8 mouse cellular contexts compared by ENCODE assay signal in the genomic region with DNA sequence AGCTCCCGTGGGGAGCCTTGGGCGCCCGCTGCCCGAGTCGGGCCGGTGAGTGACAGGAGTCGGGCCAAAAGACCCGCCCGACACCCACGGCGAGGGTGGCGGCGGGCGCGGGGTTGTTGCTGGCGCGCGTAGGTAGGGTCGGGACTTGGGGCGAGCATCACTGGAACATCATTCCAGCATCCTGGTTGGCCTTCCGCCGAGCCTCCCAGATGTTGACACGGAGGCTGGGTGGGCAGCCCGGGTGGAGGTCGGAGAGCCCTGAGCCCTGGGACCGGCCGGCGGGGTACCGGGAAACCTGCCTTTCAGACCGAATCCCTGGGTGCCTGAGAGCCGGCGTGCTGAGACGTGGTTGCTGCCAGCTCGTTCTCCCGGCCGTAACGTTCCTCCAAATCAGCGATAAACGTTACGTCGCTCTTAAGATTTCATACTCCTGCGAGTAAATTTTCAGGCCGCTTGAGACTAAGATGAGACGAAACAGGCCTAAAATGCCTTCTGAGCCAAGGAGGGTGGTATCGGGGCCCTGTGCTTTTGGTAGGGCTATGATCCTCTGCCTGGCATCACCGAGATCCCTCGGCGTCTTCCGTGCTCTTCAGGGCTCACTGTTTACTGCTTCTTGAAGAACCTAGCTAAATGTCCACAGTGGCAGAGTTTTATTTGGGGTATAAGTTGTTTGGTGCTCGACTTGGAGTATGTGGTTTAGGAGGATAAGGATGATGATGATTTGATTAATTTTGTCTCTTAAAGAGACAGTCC. TPM values are rescaled to one million over a fixed set of nuclear protein-coding genes. Genes with fewer than 3 reads are reported as not detected.
A peak's percentile ranks its signal among the peaks of the same experiment; 100 is the strongest.
DNase-seq lines count a peak whose midpoint lies in the region; ATAC-seq lines count a peak whose summit lies in the region.

No protein-coding gene starts in this region.

- H3K79me2 ChIP-seq in macrophage (ENCODE audit: inconsistent target), result peaks cover 53% of the 10 kb centered on the region

- H3K36me3 ChIP-seq in heart, embryonic 15.5 days, result no peaks in the 10 kb centered on the region
- H3K36me3 ChIP-seq in hindbrain, embryonic 14.5 days (replicated peaks; ENCODE audit: control insufficient read depth, insufficient read depth), result no peaks in the 10 kb centered on the region
- H3K36me3 ChIP-seq in macrophage (ENCODE audit: inconsistent target), result no peaks in the 10 kb centered on the region

- ATAC-seq in heart, embryonic 15.5 days (replicated peaks; ENCODE audit: insufficient number of reproducible peaks, insufficient read depth, low FRiP score, low read depth), result peak; percentile 33
- ATAC-seq in hindbrain, embryonic 14.5 days (ENCODE audit: low FRiP score), result peak; percentile 66

- no peaks in the 10 kb centered on the region for H3K27me3 ChIP-seq in heart, embryonic 15.5 days
- H3K27me3 ChIP-seq in hindbrain, embryonic 14.5 days (ENCODE audit: control insufficient read depth, insufficient read depth, low read length), result no peaks in the 10 kb centered on the region

- H3K9ac ChIP-seq in heart, embryonic 15.5 days, result peak overlapping the region; percentile 99
- H3K9ac ChIP-seq in hindbrain, embryonic 14.5 days, result peak overlapping the region; percentile 95

- peak overlapping the region; percentile 99 for H3K4me3 ChIP-seq in heart, embryonic 15.5 days
- peak overlapping the region; percentile 97 for H3K4me3 ChIP-seq in hindbrain, embryonic 14.5 days (replicated peaks; ENCODE audit: low read length)
- H3K4me3 ChIP-seq in macrophage (ENCODE audit: inconsistent target), result peak overlapping the region; percentile 94

- H3K4me1 ChIP-seq in heart, embryonic 15.5 days (replicated peaks), result peaks cover 23% of the 10 kb centered on the region
- peaks cover 18% of the 10 kb centered on the region for H3K4me1 ChIP-seq in hindbrain, embryonic 14.5 days (replicated peaks; ENCODE audit: control insufficient read depth, insufficient read depth, low read length)

- no peak for DNase-seq in heart, adult 18-20 months
- DNase-seq in CD4-positive, CD25-positive, alpha-beta regulatory T cell, adult 2 months (ENCODE audit: low read depth, low spot score), result peak; percentile 53
- DNase-seq in c-Kit-negative CD71-positive TER-119-positive erythroid progenitor cells, embryonic 14.5 days (ENCODE audit: low read depth, low spot score), result peak; percentile 39
- DNase-seq in hindbrain, embryonic 14.5 days (ENCODE audit: low spot score), result no peak
- no peak for DNase-seq in Muller cell, postnatal 12 days (ENCODE audit: inconsistent ontology term)
- DNase-seq in adrenal gland, adult 2 months, result no peak

- peak overlapping the region; percentile 73 for H3K4me2 ChIP-seq in heart, embryonic 15.5 days
- H3K4me2 ChIP-seq in hindbrain, embryonic 14.5 days (replicated peaks), result peak overlapping the region; percentile 62

- under 1% methylated on average over 50 of the region's 50 CpGs for WGBS in heart, embryonic 15.5 days
- under 1% methylated on average over 49 of the region's 50 CpGs for WGBS in hindbrain, embryonic 14.5 days
- 0% methylated on average over 45 of the region's 50 CpGs for WGBS in macrophage (ENCODE audit: missing documents)

- peak overlapping the region; percentile 96 for H3K27ac ChIP-seq in heart, embryonic 15.5 days
- peak overlapping the region; percentile 97 for H3K27ac ChIP-seq in hindbrain, embryonic 14.5 days
- H3K27ac ChIP-seq in macrophage, result peak overlapping the region; percentile 55

- H3K9me3 ChIP-seq in heart, embryonic 15.5 days (replicated peaks), result no peaks in the 10 kb centered on the region
- H3K9me3 ChIP-seq in hindbrain, embryonic 14.5 days (ENCODE audit: control insufficient read depth, low read length), result no peaks in the 10 kb centered on the region

RNA-seq across cellular contexts. Expression of a gene that starts 0.7 kb away (rescaled TPM):
- 34.5 and 42.9 TPM in 2 replicates for polyA plus RNA-seq in heart, embryonic 15.5 days (2015; fragmentation: Nextera tagmentation; extraction: Ambion mirVana)
- total RNA-seq in heart, adult 18-20 months (2021), result 10 to 100 TPM; 30.4 to 32.0 TPM
- polyA plus RNA-seq in hindbrain, embryonic 14.5 days (2014; fragmentation: Nextera tagmentation; extraction: Ambion mirVana), result 55.4 and 60.7 TPM in 2 replicates
- 100 to 1,000 TPM in 24 of 26 experiments, 10 to 100 TPM in 2; 77.9 to 297 (median 146) TPM for total RNA-seq in macrophage (2018; cell fraction: chromatin; rRNA removed)
- total RNA-seq in macrophage (2018; cell fraction: cytosol; rRNA removed), result 100 to 1,000 TPM in 1 of 26 experiments, 10 to 100 TPM in 25; 26.1 to 121 (median 54.0) TPM
- 100 to 1,000 TPM in 20 of 26 experiments, 10 to 100 TPM in 6; 70.5 to 257 (median 132) TPM for total RNA-seq in macrophage (2018; cell fraction: nucleus; rRNA removed)
- polyA plus RNA-seq in macrophage (2018), result 34.5 to 93.7 TPM (median 45.4 TPM) in 3 replicates
- 100 to 1,000 TPM; 115 to 139 TPM for total RNA-seq in adrenal gland, adult 2 months (2021)
- polyA plus RNA-seq in adrenal gland, adult 2 months (2012; rRNA removed), result 217 and 231 TPM in 2 replicates

RNA-seq across cellular contexts. Expression of a gene that starts 6.8 kb away (rescaled TPM):
- polyA plus RNA-seq in heart, embryonic 15.5 days (2015; fragmentation: Nextera tagmentation; extraction: Ambion mirVana), result 0.19 and 0.65 TPM in 2 replicates
- total RNA-seq in heart, adult 18-20 months (2021), result 1 to 10 TPM; 1.1 to 1.4 TPM
- 0.68 TPM in 1 of 2 replicates, not detected in the other for polyA plus RNA-seq in hindbrain, embryonic 14.5 days (2014; fragmentation: Nextera tagmentation; extraction: Ambion mirVana)
- total RNA-seq in macrophage (2018; cell fraction: chromatin; rRNA removed), result 1 to 10 TPM in 15 of 26 experiments, under 1 TPM in 7, not detected in 4; 0.46 to 5.0 (median 1.7) TPM
- 1 to 10 TPM in 17 of 26 experiments, under 1 TPM in 7, not detected in 2; 0.59 to 3.3 (median 1.7) TPM for total RNA-seq in macrophage (2018; cell fraction: cytosol; rRNA removed)
- total RNA-seq in macrophage (2018; cell fraction: nucleus; rRNA removed), result 1 to 10 TPM in 14 of 26 experiments, under 1 TPM in 1, not detected in 11; 0.75 to 6.9 (median 2.0) TPM
- polyA plus RNA-seq in macrophage (2018), result 1.0 to 1.3 TPM in 2 of 3 replicates, not detected in the other
- total RNA-seq in adrenal gland, adult 2 months (2021), result under 1 TPM in 1 of 2 experiments, not detected in 1; 0.20 TPM
- polyA plus RNA-seq in adrenal gland, adult 2 months (2012; rRNA removed), result 0.62 and 1.3 TPM in 2 replicates

RNA-seq across cellular contexts. Expression of a gene that starts 10.7 kb away (rescaled TPM):
- 5.1 and 6.1 TPM in 2 replicates for polyA plus RNA-seq in heart, embryonic 15.5 days (2015; fragmentation: Nextera tagmentation; extraction: Ambion mirVana)
- 1 to 10 TPM in 1 of 2 experiments, not detected in 1; 2.7 TPM for total RNA-seq in heart, adult 18-20 months (2021)
- polyA plus RNA-seq in hindbrain, embryonic 14.5 days (2014; fragmentation: Nextera tagmentation; extraction: Ambion mirVana), result 2.2 and 3.4 TPM in 2 replicates
- 10 to 100 TPM in 12 of 26 experiments, 1 to 10 TPM in 14; 2.0 to 20.4 (median 9.8) TPM for total RNA-seq in macrophage (2018; cell fraction: chromatin; rRNA removed)
- 1 to 10 TPM in 3 of 26 experiments, under 1 TPM in 19, not detected in 4; 0.10 to 1.6 (median 0.39) TPM for total RNA-seq in macrophage (2018; cell fraction: cytosol; rRNA removed)
- 10 to 100 TPM in 4 of 26 experiments, 1 to 10 TPM in 22; 1.7 to 14.7 (median 6.3) TPM for total RNA-seq in macrophage (2018; cell fraction: nucleus; rRNA removed)
- polyA plus RNA-seq in macrophage (2018), result 0.30 to 2.2 TPM in 2 of 3 replicates, not detected in the other
- total RNA-seq in adrenal gland, adult 2 months (2021), result under 1 TPM; 0.63 to 0.66 TPM
- polyA plus RNA-seq in adrenal gland, adult 2 months (2012; rRNA removed), result 1.5 and 2.8 TPM in 2 replicates

RNA-seq across cellular contexts. Expression of a gene that starts 17.3 kb away (rescaled TPM):
- polyA plus RNA-seq in heart, embryonic 15.5 days (2015; fragmentation: Nextera tagmentation; extraction: Ambion mirVana), result 35.7 and 46.9 TPM in 2 replicates
- total RNA-seq in heart, adult 18-20 months (2021), result 1 to 10 TPM; 6.1 to 8.4 TPM
- polyA plus RNA-seq in hindbrain, embryonic 14.5 days (2014; fragmentation: Nextera tagmentation; extraction: Ambion mirVana), result 16.3 and 18.1 TPM in 2 replicates
- 10 to 100 TPM in 1 of 26 experiments, 1 to 10 TPM in 21, under 1 TPM in 2, not detected in 2; 0.78 to 11.7 (median 3.4) TPM for total RNA-seq in macrophage (2018; cell fraction: chromatin; rRNA removed)
- 10 to 100 TPM in 17 of 26 experiments, 1 to 10 TPM in 9; 1.9 to 25.9 (median 13.4) TPM for total RNA-seq in macrophage (2018; cell fraction: cytosol; rRNA removed)
- total RNA-seq in macrophage (2018; cell fraction: nucleus; rRNA removed), result 10 to 100 TPM in 2 of 26 experiments, 1 to 10 TPM in 23, not detected in 1; 1.2 to 14.3 (median 5.4) TPM
- 5.7 to 14.7 TPM (median 13.6 TPM) in 3 replicates for polyA plus RNA-seq in macrophage (2018)
- total RNA-seq in adrenal gland, adult 2 months (2021), result 1 to 10 TPM; 2.4 to 7.8 TPM
- 11.6 and 19.0 TPM in 2 replicates for polyA plus RNA-seq in adrenal gland, adult 2 months (2012; rRNA removed)

RNA-seq across cellular contexts. Expression of a gene that starts 20.1 kb away (rescaled TPM):
- 2.8 and 4.3 TPM in 2 replicates for polyA plus RNA-seq in heart, embryonic 15.5 days (2015; fragmentation: Nextera tagmentation; extraction: Ambion mirVana)
- total RNA-seq in heart, adult 18-20 months (2021), result under 1 TPM in 1 of 2 experiments, not detected in 1; 0.37 TPM
- 1.2 and 1.3 TPM in 2 replicates for polyA plus RNA-seq in hindbrain, embryonic 14.5 days (2014; fragmentation: Nextera tagmentation; extraction: Ambion mirVana)
- 10 to 100 TPM in 1 of 26 experiments, 1 to 10 TPM in 25; 1.2 to 10.4 (median 4.3) TPM for total RNA-seq in macrophage (2018; cell fraction: chromatin; rRNA removed)
- total RNA-seq in macrophage (2018; cell fraction: cytosol; rRNA removed), result under 1 TPM in 7 of 26 experiments, not detected in 19; 0.10 to 0.26 (median 0.14) TPM
- total RNA-seq in macrophage (2018; cell fraction: nucleus; rRNA removed), result 1 to 10 TPM in 25 of 26 experiments, under 1 TPM in 1; 0.72 to 6.5 (median 2.3) TPM
- 0.16 to 0.26 TPM in 2 of 3 replicates, not detected in the other for polyA plus RNA-seq in macrophage (2018)
- total RNA-seq in adrenal gland, adult 2 months (2021), result under 1 TPM in 1 of 2 experiments, not detected in 1; 0.38 TPM
- 0.12 and 0.20 TPM in 2 replicates for polyA plus RNA-seq in adrenal gland, adult 2 months (2012; rRNA removed)

Comparison
In these comparisons a context has a peak if more than half of its experiments do, and no peak if none do; other contexts are left out.
1. DNase-seq: peak in CD4-positive, CD25-positive, alpha-beta regulatory T cell, adult 2 months (single experiment) and c-Kit-negative CD71-positive TER-119-positive erythroid progenitor cells, embryonic 14.5 days (single experiment); none in heart, adult 18-20 months (0 of 2), hindbrain, embryonic 14.5 days (single experiment), Muller cell, postnatal 12 days (single experiment) and adrenal gland, adult 2 months (single experiment).
2. Peak in every context shown above with its lines, with median percentiles within 50 percentile points of each other: H3K27ac ChIP-seq and H3K4me3 ChIP-seq.